Mouse (Mus musculus): ENCODE results near the gene Hes2. TPM values are rescaled to one million over a fixed set of nuclear protein-coding genes. Genes with fewer than 3 reads are reported as not detected.

Gene Hes2
- total RNA-seq, 2 experiments from 2014 or later = not detected

GRCm38 (mm10) chr4:152131809-152132771, 26.6 kb upstream of the Hes2 start:
- no peak for ATAC-seq (ENCODE audit: poor library complexity, severe bottlenecking)

DNA sequence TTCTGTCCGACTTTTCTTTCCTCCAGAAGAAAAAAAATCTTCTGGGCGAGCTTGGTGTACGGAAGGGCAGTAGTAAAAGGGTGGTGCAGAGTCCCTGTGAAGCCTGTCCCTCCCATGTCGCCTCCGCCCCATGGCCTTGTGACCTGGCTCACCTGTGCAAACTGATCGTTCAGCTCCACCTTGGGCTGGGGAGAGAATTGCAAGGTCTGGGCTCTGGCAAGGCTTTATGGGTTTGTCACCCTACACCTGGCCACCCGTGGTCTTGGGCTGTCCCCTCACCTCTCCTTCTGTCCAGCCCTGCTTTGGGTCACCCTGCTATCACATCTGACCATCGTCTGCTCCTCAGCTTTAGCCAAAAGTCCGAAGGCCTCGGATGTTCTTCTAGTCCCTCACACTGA, 25.9 kb upstream of the Hes2 start:
- no peak for ATAC-seq (ENCODE audit: poor library complexity, severe bottlenecking)

- no peak for ATAC-seq (ENCODE audit: poor library complexity, severe bottlenecking)
Measured at GRCm38 (mm10) chr4:152133213-152133612, 25.5 kb upstream of the Hes2 start.

GRCm38 (mm10) chr4:152134507-152134906, 24.2 kb upstream of the Hes2 start:
- ATAC-seq (ENCODE audit: poor library complexity, severe bottlenecking) = peak; percentile 34; the same call in 1 of the 2 replicates

- ATAC-seq (ENCODE audit: poor library complexity, severe bottlenecking) = no peak
Measured at GRCm38 (mm10) chr4:152135363-152135762, 23.3 kb upstream of the Hes2 start.

DNA sequence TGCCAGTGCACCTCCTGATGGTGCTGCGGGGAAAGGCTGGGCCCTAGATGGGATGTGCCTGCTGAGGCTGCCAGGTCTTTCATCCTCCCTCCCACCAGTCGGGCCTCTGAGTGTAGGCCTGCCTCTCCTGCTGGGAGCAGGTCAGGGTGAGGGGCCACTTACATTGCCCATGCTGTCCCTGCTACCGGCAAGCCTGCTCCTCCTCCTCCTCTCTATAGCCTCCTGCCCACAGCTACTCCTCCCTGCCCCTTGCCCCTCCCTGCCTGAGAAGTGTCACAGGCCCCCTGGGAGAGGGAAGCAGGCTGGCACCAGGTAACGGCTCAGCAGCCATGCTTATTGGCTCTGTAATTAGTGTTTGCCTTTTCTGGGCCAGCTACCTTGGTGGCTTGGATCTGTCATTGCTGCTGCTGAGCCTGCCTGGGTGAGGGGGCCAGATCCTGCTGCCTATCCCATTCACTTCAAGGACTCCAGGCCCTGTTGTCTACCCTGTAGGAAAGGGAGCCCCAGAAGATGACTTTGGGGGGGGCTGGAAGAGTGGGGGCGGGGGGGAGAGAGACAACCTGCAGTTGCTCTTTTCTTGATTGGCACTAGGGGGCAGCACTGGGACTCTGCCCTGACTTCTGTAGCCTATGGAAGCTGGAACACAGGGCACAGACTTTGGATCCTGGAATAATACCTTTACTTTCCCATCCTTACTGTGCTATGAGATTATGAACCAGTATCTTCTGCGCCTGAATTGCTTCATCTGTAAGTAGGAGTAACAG, 22.4 kb upstream of the Hes2 start:
- ATAC-seq (ENCODE audit: poor library complexity, severe bottlenecking) = no peak

DNA sequence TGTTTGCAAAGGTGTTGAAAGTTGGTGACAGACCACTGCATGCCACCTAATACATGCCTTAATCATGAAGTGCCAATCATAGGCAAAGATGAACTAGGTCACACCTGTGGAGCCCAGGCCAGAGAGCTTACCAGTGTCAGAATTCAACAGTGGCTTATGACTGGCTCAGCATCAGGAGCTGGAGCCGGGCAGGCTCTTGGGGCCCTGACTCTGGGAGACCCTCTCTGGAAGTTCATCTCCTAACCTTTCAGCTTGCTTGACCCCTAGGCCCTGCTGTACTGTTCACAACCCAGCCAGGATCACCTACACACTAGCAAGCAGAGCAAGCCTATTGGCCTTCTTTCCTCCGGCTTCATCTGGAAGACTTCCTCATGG, 21.8 kb upstream of the Hes2 start:
- ATAC-seq (ENCODE audit: poor library complexity, severe bottlenecking) = no peak

DNA sequence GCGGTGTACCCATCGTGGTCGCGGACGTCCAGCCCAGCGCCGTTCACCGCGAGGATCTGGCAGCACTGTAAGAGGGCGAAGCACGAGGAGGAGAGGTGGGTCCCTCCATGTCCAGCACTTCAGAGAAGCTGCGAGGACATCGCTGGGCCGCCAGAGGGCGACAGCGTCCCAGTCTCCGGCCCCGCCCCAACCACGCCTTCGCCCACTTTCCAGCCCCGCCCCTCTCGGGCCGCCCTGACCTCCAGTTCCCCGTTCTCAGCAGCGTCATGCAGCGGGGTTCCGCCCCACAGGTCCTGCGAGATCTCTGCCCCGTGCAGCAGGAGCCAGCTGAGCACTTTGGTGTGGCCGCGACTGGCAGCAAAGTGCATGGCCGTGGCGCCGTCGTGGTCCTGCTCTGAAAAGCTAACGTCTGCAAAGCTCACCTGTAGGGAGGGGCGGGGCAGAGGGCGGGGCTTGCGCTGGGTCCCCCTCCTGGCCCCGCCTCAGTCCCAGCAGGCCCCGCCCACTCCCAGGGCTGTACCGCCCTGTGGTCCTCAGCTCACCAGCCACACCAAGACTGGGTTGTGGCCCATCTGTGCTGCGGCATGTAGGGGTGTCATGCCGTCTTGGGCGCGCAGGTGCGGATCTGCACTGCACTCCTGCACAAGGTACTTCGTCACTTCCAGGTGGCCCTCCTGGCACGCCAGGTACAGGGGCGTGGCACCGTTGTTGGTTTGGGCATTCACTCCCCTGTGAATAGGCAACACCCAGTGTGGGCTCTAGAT, 20.0 kb upstream of the Hes2 start:
- peak; percentile 86 for ATAC-seq (ENCODE audit: poor library complexity, severe bottlenecking)

- ATAC-seq (ENCODE audit: poor library complexity, severe bottlenecking) = peak; percentile 61
Measured at GRCm38 (mm10) chr4:152140441-152140840, 18.2 kb upstream of the Hes2 start.

GRCm38 (mm10) chr4:152141521-152142135, 17.0 kb upstream of the Hes2 start:
- ATAC-seq (ENCODE audit: poor library complexity, severe bottlenecking) = no peak

DNA sequence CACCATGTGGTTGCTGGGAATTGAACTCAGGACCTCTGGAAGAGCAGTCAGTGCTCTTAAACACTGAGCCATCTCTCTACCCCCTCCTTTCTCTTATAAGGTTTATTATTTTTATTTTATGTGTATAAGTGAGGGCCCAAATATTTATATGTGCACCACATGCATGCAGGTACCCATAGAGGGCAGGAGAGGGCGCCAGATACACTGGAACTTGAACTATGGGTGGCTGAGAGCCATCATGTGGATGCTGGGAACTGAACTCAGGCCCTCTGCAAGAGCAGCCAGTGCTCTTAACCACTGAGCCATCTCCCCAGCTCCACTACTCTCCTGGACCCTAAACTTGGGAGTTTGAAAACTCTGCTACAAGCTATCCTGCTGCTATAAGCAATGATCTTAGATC, 15.0 kb upstream of the Hes2 start:
- ATAC-seq (ENCODE audit: poor library complexity, severe bottlenecking) = no peak

DNA sequence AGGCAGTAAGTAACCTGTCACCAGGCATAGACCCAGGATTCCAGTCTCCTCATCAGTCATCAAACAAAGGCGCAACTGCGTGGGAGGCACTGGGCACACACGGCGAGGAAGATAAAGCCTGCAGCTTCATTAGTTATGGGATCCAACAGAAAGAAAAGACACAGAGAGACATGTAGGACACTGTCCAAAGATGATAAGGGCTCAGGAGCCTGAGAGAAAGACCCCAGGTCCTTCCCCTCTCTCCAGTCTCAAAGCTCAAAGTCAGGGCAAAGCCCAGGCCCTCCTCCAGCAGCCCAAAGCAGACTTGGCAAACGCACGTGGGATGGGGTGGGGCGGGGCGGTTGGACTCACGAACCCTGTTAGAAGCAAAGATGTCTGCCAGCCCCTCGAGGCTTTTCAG, 13.2 kb upstream of the Hes2 start:
- ATAC-seq (ENCODE audit: poor library complexity, severe bottlenecking) = no peak

GRCm38 (mm10) chr4:152146033-152146827, 12.4 kb upstream of the Hes2 start:
- no peak for ATAC-seq (ENCODE audit: poor library complexity, severe bottlenecking)

DNA sequence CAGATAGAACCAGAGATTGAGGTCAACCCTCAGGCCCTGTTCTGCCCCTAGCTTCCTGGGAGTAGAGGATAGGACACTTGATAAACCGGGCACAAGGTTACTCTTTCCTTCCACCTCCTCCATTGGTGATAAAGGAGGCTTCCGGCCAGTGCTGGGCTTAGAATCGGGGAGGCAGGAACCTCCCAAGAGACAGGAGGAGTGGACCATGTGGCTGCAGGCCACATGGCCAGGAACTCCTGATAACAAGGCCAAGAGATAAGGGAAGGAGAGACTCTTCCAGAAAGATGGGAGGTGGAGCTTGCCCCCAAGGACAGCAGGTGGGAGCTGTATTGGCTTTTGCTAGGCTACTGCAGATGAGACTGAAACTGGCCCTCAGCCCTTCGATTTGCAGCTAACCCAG, 8.1 kb upstream of the Hes2 start:
- no peak for ATAC-seq (ENCODE audit: poor library complexity, severe bottlenecking)

GRCm38 (mm10) chr4:152151451-152151965, 7.2 kb upstream of the Hes2 start:
- ATAC-seq (ENCODE audit: poor library complexity, severe bottlenecking) = no peak

- peak; percentile 28 for ATAC-seq (ENCODE audit: poor library complexity, severe bottlenecking)
Measured at GRCm38 (mm10) chr4:152151966-152152544, 6.6 kb upstream of the Hes2 start, which contains the start of gene Espn. Gene Espn, minus strand, starts transcription at chr4:152152371.

- peak; percentile 81 for ATAC-seq (ENCODE audit: poor library complexity, severe bottlenecking)
Measured at GRCm38 (mm10) chr4:152153771-152154177, 4.9 kb upstream of the Hes2 start.

DNA sequence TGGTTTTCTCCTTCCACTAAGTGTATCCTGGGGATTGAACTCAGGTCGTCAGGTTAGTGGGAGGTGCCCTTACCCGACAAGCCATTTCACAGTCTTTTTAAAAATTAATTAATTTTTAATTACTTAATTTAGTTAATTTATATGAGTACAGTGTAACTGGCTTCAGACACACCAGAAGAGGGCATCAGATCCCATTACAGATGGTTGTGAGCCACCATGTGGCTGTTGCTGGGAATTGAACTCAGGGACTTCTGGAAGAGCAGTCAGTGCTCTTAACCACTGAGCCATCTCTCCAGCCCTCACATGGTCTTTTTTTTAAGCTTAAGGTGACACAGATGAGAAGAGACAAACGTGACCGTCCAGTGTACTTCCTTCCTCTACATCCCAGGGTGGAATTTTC, 3.6 kb upstream of the Hes2 start:
- no peak for ATAC-seq (ENCODE audit: poor library complexity, severe bottlenecking)

Measured in megakaryocyte, adult 5-6 weeks (primary cell).